Mouse (Mus musculus) ovary, postnatal 10 days (tissue): ENCODE measurements at regions not wholly inside any gene's neighbourhood (a gene's known extent, or its start where the extent isn't known, plus 50 kb on each side); places are given as distances from the start of the nearest gene placed in this dataset.

Experiments
- DNase-seq: peaks from one replicate; pipeline ENCODE4 v3.0.0; 2022; ENCODE audit warnings: low spot score

GRCm38 (mm10) chr11:20462076-20462475 is 81.0 kb upstream of the Sertad2 start:
- no peak for DNase-seq

DNA sequence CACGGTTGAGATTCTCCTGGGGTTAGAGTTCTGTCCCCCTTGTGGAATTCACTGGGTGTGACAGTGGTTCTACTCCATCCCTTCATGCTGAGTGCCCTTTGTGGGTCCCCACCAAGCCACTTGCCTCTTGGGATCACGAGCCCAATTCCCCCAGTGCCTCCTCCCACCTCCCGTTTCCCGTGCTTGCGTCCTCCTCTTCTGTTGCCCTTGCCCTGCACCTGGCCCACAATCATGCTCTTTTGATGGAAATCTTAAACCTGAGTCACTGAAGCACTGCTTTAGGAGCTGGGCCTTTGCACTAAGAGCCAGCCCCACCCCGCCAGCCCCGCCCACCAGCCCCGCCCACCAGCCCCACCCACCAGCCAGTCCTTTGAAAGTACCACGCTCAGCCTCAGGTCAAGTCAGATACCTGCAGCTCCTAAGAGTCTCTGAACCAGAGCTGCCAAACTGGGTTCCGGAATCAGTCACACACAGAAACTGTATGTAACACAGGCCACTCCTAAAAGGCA is 79.8 kb upstream of the Sertad2 start:
- no peak for DNase-seq

DNA sequence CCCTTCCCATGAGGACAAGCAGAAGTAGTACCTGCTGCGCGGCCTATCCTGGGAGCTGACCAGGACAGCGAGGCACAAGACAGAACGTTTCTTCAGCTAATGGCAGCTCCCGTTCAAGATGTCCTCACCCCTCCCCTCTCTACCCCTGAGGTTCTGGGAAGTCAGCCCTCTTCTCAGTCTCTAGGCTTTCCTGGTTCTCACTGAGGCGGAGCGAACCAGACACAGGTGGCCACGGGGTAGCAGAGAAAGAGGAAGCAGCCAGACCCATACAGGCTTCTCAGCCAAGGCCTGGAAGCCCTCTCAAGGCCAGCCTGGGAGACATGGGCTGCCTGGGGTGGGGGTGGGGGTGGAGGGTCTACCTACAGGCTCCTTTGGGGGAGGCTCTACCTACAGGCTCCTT is 78.5 kb upstream of the Sertad2 start:
- no peak for DNase-seq

DNA sequence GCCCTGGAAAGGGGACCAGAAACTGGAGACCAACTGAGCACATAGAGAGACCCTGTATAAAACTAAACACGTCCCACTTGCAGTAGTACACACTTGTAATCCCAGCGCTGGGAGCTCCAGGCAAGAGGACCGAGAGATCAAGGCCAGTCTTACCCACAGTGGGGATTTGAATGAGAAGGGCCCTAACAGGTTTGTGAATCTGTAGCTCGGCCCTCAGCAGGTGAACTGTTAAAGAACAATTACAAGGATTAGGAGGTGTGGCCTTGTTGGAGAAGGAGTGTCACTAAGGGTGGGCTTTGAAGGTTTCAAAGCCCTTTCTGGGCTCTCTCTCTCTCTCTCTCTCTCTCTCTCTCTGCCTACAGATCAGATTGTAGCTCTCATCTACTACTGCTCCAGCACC is 76.5 kb upstream of the Sertad2 start:
- no peak for DNase-seq

GRCm38 (mm10) chr11:20468319-20469018 is 74.6 kb upstream of the Sertad2 start:
- no peak for DNase-seq

DNA sequence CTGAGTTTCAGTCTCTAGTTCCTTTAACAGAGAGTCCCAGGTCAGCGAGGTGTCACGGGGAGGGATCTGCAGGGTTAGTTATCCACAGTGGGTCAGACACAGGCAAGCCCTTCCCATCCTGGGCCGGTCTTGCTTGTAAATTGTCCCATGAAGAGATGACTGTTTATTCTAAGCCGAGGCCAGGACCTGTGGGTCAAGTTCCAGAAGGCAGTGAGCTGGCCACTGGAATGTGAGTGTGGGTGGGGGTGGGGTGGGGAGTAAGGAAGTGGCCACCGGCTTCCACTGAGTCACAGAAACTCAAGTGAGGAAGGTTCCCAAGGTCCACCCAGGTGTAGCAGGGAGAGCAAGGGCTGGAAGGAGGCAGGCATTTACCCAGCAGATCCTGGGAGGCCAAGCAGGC is 73.7 kb upstream of the Sertad2 start:
- no peak for DNase-seq

DNA sequence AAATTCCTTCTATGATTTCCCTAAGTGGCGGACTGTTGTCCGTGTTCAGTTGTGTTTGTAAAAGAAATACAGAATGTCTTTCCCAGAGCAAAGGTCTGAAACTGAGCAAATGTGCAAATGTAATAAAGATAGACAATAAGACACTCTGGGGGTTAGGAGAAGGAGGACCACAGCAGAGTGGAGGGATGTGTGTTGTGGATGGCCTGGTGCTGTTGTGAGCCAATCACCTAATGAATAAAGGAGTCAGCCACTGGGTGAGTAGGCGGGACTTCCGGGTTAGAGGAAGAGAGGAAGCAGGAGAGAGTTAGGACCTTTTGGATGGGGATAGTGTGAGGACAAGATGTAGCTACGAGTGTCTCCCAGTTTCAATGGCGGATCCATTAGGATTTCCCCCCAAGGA is 72.7 kb upstream of the Sertad2 start:
- no peak for DNase-seq

GRCm38 (mm10) chr11:20472336-20472735 is 70.7 kb upstream of the Sertad2 start:
- DNase-seq, result no peak

GRCm38 (mm10) chr11:20475629-20476028 is 67.4 kb upstream of the Sertad2 start:
- no peak for DNase-seq

DNA sequence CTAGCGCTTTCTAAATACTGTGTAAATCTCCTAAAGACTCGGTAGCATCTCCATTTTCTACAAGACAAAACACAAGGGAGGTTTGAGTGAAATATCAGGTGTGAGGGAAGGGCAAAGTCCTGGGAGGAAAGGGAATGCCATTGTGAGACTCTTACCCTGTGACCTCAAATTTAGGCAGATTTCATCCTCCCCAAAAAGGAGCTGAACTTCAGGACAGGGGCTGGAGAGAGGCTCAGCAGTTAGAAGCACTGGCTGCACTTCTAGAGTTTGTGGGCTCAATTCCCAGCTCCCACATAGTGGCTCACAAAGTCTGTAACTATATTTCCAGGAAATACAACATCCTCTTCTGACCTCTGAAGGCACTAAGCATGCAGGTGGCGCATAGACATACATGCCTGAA is 66.6 kb upstream of the Sertad2 start:
- DNase-seq, result no peak

GRCm38 (mm10) chr11:20477183-20478037 is 65.6 kb upstream of the Sertad2 start:
- no peak for DNase-seq

DNA sequence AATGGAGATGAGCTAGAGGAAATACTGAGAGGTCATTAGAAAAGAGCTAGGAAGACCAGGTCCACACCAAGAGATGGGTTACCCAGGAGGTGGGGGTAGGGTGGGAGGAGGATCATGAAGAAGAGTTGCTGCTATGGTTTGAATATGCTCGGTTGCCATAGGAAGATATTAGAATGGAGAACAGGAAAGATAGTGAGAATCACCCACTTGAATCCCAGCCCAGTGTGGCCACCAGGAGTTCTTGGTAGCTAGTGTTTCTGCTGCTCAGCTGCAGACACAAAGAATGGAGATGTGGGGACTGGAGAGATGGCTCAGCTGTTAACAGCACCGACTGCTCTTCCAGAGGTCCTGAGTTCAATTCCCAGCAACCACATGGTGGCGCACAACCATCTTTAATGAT is 62.4 kb upstream of the Sertad2 start:
- DNase-seq, result no peak

DNA sequence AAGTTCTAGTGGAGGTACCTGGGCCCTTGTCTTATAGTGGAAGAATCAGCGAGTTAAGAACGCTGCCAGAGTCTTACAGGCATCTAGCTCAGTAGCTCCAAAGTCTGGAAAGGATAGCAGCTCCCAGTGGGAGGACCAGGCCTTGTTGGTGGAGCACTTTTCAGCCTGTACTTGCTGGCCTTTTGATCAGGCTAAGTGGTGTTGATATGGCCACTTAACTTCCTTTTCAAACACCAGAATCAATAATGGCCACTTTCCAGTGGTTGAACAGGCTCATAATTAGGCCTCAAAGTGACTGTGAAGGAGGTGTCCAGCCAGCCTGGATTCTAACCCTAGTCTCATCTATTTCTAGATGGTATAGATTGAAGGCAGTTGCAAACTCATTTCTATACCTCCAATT is 57.7 kb upstream of the Sertad2 start:
- DNase-seq, result no peak
